Mouse (Mus musculus) lung, postnatal 36 days (tissue): ENCODE results near the gene Atmin.

Experiments
- DNase-seq: peaks from one replicate; pipeline ENCODE4 v3.0.0; 2022; ENCODE audit warnings: mixed read lengths

Atmin gene

DNA sequence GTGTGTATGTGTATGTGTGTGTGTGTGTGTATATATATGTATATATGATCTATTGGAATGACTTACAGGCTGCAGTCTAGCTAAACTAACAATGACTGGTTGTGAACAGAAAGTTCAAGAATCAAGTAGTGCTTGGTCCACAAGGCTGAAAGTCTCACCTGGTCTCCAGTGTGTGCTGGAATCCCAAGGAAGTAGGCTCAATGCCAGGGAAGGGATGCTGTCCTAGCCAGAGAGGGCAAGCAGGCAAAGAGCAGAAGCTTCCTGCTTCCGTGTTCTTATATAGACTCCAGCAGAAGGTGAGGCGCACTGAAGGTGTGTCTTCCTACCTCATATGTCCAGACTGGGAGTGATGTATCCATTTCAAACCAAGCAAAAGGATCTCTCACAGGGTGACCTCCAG lies 8.6 kb downstream of the Atmin start:
- DNase-seq: peak; percentile 20

DNA sequence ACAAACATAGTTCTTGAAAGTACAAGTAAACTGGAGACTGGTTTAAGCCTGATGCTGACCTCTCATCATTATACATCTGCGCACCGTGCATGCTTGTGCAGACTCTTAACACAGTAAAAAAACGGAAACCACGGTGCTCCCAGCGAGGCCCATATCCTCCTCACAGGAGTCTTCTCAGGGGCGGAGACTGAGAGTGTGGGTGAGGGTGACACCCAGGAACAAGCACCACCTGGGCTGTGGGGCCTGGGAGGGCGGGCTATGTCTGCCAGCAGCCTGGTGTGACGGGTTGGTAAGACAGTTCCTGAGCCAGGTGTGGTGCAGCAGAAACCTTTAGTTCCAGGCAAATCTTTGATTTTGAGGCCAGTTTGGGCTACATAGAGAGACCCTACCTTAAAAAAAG lies 9.2 kb downstream of the Atmin start:
- no peak for DNase-seq

DNA sequence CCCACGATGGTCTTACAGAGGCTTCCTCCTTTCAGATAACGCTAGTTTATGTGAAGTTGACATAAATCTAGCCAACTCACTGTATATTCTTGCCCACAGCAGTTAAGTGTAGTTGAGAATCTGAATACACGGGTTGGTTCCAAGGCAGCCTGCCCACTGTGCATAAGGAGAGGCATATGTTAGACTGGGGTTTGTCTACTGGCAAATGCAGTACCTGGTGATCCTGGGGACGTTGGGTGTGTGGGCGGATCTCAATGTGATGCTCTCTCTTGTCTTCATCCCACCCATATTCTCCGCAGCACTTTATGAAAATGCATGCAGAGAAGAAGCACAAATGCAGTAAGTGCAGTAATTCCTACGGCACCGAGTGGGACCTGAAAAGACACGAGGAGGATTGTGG lies 11.2 kb downstream of the Atmin start:
- DNase-seq: no peak

DNA sequence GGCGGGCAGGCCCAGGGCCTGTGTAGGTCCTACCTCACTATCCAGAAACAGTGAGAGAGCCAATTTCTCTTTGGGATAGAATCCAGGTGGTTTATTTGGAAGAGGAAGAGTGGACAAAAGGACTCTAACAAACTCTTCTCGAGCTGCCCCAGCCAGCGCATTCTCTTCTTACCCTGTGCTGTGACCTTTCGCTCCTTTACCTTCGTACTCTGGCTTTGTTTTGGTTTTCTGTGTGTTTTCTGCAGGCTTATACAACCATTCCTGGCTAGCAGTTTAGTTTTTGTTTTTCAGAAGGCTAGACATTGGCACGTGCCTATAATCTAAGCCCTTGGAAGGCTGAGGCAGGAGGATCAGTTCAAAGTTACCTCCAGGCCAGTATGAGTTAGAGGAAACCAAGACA lies 26.3 kb downstream of the Atmin start:
- no peak for DNase-seq

DNA sequence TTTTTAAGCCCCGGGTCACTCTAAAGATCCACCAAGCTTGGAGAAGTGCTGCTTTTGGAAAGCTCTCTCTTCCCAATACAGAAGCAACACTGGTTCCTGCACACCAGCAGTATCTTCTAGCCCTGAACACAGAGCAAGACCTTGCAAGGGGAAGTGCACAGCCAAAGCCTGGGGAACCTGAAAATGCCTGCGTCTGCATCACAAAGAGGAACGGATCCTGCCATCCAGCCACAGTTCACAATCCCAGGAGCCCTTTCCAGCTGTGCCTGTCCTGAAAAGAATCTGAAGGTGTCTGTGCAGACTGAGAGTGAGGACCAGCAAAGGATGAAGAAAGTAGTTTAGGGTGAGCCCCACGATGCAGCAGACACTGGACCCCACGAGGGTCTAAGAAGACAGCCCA lies 31.9 kb downstream of the Atmin start:
- DNase-seq: no peak

DNA sequence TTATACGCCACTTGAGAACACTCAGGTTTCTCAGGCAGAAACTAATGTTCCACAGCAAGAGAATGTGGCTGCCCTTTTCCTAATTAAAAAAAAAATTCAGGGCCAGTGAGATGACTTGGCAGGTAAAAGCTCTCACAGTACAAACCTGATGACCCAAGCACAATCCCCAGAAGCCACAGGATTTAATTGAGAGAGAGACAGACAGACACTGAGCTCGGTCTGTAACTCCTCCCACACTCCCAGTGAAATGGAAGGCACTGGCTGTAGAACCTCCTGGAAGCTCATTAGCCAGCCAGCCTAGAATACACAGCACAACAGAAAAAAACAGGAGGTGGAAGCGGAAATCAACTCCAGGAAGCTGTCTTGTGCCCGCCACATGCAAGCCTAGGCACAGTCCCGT lies 32.4 kb downstream of the Atmin start:
- DNase-seq: no peak

DNA sequence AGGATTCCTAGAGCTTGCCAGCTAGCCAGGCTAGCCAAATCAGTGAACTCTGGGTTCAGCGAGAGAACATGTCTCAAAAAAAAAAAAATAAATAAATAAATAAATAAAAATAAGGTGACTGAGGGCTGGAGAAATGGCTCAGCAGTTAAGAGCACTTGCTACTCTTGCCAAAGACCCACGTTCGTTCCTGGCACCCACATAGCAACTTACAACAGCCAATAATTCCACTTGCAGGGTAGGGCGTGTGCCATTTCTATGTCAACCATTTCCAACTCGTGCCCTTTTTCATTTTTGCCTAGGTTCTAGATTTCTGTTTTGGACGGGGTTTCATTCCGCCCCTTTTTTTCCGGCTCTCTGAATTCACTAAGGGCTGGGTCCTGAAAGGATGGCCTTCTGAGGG lies 34.9 kb downstream of the Atmin start:
- no peak for DNase-seq

DNA sequence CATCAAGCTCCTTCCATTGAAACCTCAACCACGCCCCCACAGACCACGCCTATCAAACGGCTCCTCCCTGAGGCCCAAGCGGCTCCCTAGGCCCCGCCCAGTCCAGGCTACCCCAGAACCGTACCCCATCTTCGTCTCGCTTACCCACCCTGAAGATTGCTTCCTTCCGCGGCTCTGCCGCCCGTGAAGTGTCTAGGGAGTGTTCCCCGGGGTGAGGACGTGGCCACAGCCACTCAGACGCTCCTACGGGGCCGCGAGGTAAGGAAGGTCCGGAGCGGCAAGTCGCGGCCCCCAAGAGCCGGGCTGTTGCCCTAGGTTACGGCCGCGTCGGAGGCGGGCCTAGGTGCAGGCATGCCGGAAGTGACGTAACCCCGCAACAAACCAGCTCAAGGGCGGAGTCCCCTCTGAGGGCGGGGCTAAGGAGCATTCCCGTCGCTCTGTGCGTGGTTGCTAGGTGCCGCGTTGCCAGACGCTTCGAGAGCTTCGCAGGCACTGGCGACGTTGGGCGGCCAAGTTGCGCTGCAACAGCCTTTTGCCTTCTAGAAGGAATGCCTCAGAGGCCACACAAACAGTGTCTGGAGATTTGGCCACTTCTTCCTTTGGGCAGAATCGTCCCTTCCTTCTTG lies 35.6 kb downstream of the Atmin start, which contains the start of gene 1700030J22Rik:
TSS of gene 1700030J22Rik (minus strand) at position 329 of the 626 bp plus-strand sequence.
- peak; percentile 99 for DNase-seq

DNA sequence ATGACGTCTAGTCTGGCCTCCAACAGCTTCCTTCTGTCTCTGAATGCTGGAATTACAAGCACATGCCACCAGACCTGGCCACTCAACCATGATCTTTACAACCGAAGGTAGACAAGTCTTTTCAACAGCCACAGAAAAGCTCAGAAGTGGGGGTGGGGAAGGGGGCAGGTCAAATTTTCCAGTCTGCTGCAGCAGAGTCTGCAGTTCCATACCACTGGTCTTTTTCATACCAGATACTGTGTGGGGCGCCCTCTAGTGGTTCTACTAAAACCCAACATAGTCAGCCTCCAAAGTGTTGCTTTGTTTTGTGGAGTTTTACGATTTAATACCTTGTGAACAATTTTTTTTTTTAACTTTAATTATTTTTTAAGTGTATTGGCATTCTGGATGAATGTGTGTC lies 36.9 kb downstream of the Atmin start:
- peak; percentile 85 for DNase-seq

DNA sequence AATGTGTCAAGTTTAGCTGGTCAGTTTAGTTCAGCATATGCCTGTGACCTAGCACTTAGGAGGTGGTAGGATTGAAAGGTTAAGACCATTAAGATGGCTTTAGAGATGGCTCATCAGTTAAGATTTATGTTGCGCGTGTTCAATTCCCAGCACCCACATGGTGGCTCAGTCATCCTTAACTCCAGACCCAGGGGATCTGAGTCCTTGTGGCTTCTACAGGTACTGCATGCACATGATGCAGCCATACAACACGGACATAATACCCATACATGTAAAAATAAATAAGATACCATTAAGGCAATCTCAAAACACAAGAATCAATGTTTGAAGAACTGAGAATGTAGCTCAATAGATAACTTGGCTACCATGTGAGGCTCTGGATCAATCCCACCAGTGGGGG lies 46.6 kb downstream of the Atmin start:
- DNase-seq: no peak

DNA sequence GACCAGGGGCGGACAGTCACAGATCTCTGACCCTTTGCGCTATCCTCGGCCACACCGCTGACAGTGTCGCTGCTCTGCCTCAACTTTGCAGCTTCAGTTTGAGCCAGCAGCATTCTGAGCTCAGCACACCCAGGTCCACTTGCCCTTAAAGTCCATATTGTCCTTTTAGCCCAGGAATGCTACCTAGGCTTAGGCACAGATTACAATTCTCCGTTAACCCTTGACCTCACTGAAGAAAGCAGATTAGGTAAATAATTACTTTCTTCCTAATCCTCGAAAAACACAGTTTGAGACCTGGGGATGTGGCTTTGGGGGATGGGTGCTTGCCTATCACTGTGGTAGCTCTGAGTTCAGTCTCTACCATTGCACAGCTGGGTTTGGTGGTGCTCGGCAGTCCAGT lies 48.0 kb downstream of the Atmin start:
- DNase-seq: no peak

DNA sequence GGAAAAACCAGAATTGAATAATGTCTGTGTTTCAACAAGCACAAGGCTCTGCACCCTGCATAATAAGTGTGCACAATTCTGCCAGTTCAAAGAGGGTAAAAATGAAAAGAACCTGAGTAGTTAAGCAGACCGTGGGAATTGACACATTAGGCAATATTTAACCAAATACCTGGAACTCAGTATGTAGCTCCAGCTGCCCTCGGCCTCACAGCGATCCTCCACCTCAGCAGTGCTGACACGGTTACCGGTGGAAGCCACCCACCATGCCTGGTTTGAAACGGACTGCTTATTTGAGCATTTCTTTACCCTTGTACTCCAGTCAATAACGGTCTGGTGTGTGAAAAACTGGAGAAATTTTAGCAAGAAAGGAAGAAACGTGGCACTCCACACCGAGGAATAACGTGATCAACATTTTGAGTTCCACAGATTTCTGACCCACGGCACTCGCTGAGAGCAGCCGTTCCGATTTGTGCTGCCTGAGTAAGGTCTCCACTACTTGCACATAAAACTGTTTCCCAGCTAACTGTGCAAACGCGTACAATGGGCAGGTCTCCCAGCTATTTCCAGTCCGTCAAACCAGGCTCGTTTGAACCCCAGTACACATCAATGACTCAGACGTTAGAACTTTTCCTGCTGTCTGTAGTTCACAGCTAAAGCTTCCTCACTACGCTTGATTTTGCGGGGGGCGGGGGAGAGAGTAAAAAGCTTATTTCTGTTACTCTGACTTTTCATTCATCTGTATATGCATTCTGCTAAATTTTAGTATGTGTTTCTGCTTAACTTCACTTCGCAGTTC lies 49.2 kb downstream of the Atmin start:
- DNase-seq: no peak

DNA sequence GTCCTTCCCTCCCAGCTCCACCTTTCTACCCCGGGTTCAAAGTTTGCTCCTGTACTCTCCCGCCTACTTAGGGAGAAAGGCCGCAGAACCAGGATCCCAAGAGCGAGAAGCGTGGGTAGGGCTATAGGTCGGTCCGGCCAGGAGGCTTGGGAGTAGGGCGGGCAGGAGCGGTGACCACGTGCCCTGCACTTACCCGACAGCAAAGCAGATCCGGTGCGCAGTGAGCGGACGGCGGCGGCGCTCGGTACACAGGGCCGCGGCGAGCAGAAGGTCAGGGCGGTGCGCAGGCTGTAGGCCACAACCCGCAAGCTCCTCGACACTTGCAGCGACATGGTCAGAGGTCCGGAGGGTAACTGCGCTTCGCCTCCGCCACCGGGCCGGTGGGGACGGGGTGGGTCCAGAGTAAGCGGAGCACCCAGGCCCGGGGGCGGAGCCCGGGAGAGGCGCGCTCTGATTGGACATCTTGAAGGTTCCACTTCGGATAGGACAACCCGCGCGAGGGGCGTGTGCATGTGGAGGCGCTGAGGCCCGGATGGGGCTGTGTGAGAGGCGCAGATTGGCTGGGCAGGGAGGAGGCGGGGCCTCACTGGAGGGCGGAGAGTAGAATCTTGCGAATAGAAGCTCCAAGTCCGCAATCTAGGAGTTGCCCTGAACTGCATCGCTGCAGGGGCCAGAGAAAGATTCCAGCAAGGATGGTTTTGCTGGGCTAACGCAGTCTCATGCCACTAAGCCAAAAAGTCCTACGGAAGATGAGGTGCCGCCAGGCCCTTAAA lies 50.1 kb downstream of the Atmin start, which contains the start of gene Gcsh:
TSS of gene Gcsh (minus strand) at position 443 of the 773 bp plus-strand sequence.
- DNase-seq: peak; percentile 100

DNA sequence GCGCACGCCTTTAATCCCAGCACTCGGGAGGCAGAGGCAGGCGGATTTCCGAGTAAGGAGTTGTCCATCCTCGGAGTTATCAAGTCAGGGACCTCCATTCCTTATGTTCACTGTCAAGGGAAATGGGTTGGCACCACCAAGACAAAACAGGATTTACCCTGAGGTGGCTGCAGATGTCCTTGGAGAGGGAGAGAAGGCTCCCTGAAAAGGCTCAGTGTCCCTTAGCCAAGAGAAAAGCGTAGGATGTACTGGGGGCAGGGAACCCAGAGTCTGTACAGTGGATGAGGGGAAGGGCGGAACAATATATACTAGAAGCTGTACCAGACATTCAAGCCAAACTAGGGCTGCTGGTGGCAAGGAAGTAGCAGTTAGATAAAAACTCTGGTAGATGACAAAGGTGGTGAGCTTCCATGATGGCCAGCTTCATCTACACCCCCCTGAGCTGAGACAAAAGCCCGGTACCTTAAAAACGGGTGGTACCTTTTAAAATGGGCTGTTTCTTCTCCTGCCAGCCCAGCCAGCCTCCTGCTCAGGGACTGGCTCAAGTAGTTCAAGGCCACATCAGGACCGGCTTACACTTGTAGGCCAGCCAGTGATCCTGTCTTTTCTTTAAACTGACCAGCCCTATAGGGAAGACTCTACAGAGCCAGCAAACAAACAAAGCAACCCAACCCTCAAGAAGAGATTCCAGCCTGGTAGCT lies 51.0 kb downstream of the Atmin start:
- DNase-seq: no peak
